Mouse (Mus musculus) hindlimb bud, embryonic 11.5 days (tissue): Measurements from ENCODE around the gene Chil1.

Experiments used
- DNase-seq: peaks from one replicate; pipeline ENCODE4 v3.0.0-alpha.2; 2012; ENCODE audit warnings: low read depth, low spot score; ENCODE audit errors: extremely low spot score

The Chil1 gene

GRCm38 (mm10) chr1:134182025-134182424, at the start of gene Chil1:
Chil1 (plus strand) TSS chr1:134182176.
- DNase-seq = no peak

- DNase-seq = no peak
These were observed 48.7 kb upstream of the Chil1 start for GRCm38 (mm10) chr1:134133316-134133715.

- DNase-seq = no peak
These were observed 45.6 kb upstream of the Chil1 start for GRCm38 (mm10) chr1:134136351-134136750.

- DNase-seq = no peak
These were observed 43.6 kb upstream of the Chil1 start for GRCm38 (mm10) chr1:134138424-134138823.

- no peak for DNase-seq
These were observed 39.6 kb upstream of the Chil1 start for GRCm38 (mm10) chr1:134142363-134142794.

GRCm38 (mm10) chr1:134146066-134146465, 35.9 kb upstream of the Chil1 start:
- no peak for DNase-seq

- DNase-seq = no peak
These were observed 31.9 kb upstream of the Chil1 start for GRCm38 (mm10) chr1:134150076-134150475.

GRCm38 (mm10) chr1:134150745-134151144, 31.2 kb upstream of the Chil1 start:
- DNase-seq = no peak

- DNase-seq = peak; percentile 96
These were observed 30.1 kb upstream of the Chil1 start for GRCm38 (mm10) chr1:134151655-134152412.

- no peak for DNase-seq
These were observed 29.1 kb upstream of the Chil1 start for GRCm38 (mm10) chr1:134152626-134153590.

- no peak for DNase-seq
These were observed 27.9 kb upstream of the Chil1 start for GRCm38 (mm10) chr1:134154121-134154520.

- no peak for DNase-seq
These were observed 27.3 kb upstream of the Chil1 start for GRCm38 (mm10) chr1:134154655-134155054.

- DNase-seq = no peak
These were observed 21.6 kb upstream of the Chil1 start for GRCm38 (mm10) chr1:134160404-134160803.

- no peak for DNase-seq
These were observed 20.6 kb upstream of the Chil1 start for GRCm38 (mm10) chr1:134161399-134161798.

GRCm38 (mm10) chr1:134162510-134163225, 19.3 kb upstream of the Chil1 start:
- no peak for DNase-seq

- no peak for DNase-seq
These were observed 18.5 kb upstream of the Chil1 start for GRCm38 (mm10) chr1:134163476-134163875.

- no peak for DNase-seq
These were observed 17.5 kb upstream of the Chil1 start for GRCm38 (mm10) chr1:134164454-134164853.

GRCm38 (mm10) chr1:134166547-134166946, 15.4 kb upstream of the Chil1 start:
- DNase-seq = no peak

GRCm38 (mm10) chr1:134167416-134168305, 14.3 kb upstream of the Chil1 start:
- no peak for DNase-seq

- DNase-seq = no peak
These were observed 13.4 kb upstream of the Chil1 start for GRCm38 (mm10) chr1:134168567-134168966.
